Mouse (Mus musculus) neural tube, embryonic 12.5 days (tissue): ENCODE measurements around the gene Cisd1. TPM values are rescaled to one million over a fixed set of nuclear protein-coding genes. Genes with fewer than 3 reads are reported as not detected.
"Not testable (repeated sequence)": the region's sequence is repeated elsewhere in the genome, so short reads cannot be mapped to it uniquely, and the experiment has no call there.

Source experiments
- ATAC-seq: fragments of 200-750 bp; cut with Nextera tagmentation; 2 replicates; pipeline ENCODE4 v1.8.0; 2017; ENCODE audit warnings: low read depth, mild to moderate bottlenecking, moderate TSS enrichment, moderate library complexity; ENCODE audit not compliant: low FRiP score
- H3K27ac ChIP-seq: fragments of 300-500 bp; sonication (generic); 2 replicates; pipeline ENCODE4 v1.5.1; 2016
- H3K27me3 ChIP-seq: fragments of 300-500 bp; sonication (generic); replicated peaks from 2 replicates; pipeline ENCODE4 v1.6.1; 2016; ENCODE audit warnings: mild to moderate bottlenecking
- H3K36me3 ChIP-seq: fragments of 300-500 bp; sonication (generic); 2 replicates; pipeline ENCODE4 v1.6.1; 2016; ENCODE audit warnings: mild to moderate bottlenecking
- H3K4me1 ChIP-seq: fragments of 300-500 bp; sonication (generic); 2 replicates; pipeline ENCODE4 v1.6.1; 2016
- H3K4me2 ChIP-seq: fragments of 300-500 bp; sonication (generic); replicated peaks from 2 replicates; pipeline ENCODE4 v1.6.1; 2016; ENCODE audit warnings: mild to moderate bottlenecking
- H3K4me3 ChIP-seq: fragments of 300-500 bp; sonication (generic); 2 replicates; pipeline ENCODE4 v1.5.1; 2016
- H3K9ac ChIP-seq: fragments of 300-500 bp; sonication (generic); 2 replicates; pipeline ENCODE4 v1.6.1; 2016; ENCODE audit warnings: mild to moderate bottlenecking
- H3K9me3 ChIP-seq: fragments of 300-500 bp; sonication (generic); 2 replicates; pipeline ENCODE4 v1.6.1; 2016; ENCODE audit warnings: mild to moderate bottlenecking
- WGBS: fragments of 180-500 bp; shearing (Covaris S2); methylation state at CpG from one replicate; pipeline ENCODE4 v1.1.7; 2016; 5-methylcytosine and 5-hydroxymethylcytosine counted together
- polyA plus RNA-seq: library from polyadenylated mRNA; unstranded; fragments of >200 nt; fragmentation: Nextera tagmentation; extraction: Ambion mirVana; gene quantifications from 2 replicates; pipeline ENCODE4 v1.2.1, GENCODE M21; 2016

Gene Cisd1
- 163 and 173 TPM in 2 replicates for polyA plus RNA-seq

DNA sequence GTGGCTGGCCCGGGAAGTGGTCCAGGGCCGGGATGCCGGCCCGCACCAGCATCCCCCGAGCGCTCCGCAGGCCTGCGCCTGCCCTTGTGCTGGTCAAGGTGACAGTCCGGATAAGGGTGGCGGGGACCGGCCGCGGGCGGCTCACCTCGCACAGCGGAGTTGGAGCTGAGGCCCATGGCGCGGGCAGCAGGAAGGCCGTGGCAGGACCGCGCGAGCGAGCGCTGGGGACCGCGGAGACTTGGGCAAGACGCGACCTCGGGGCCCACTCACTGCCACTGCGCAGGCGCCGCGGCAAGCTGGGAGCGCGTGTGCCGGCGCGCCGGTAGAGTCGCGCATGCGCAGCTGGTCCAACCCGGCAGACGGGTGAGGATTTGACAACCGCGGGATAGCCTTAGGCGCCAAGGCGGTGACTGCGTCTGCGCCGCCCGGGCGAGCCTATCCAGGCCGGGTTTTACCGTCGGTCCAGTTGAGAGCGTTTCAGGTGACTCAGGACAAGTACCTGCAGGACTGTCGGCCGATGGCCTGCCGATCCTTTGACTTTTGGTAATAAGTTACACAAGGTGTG is at the start of gene Cisd1:
TSS of gene Cisd1 (minus strand) at position 376 of the 565 bp plus-strand sequence.
- peak within 1 kb of the TSS; percentile 66; the same call in 1 of the 2 replicates for H3K27ac ChIP-seq
- H3K4me3 ChIP-seq = peak within 1 kb of the TSS; percentile 86
- H3K4me1 ChIP-seq = peaks cover 17% of the 10 kb centered on the region

DNA sequence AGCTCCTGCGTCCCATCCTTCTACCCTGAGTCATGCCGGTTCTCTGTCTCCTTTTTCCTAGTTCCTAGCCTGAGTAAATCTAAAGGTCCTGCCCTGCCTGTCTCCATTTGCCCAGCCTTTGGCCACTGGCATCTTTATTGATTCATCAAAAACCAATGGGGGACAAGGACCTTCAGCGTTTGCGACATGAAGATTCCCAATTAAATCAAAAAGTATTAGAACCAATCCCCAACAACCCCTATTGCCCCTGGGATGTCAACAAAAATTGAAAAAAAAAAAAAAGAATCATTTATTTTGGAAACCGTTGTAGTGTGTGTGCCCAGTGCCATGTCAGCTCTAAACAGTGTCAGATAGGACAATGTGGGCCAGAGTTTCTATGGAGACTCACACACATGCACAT is 44.6 kb upstream of the Cisd1 start:
- 94% methylated on average over 5 of the region's 5 CpGs for WGBS

More for the DNA sequence above, at the start of gene Cisd1:
- no peaks in the 10 kb centered on the region for H3K27me3 ChIP-seq
- peak; percentile 73 for ATAC-seq
- H3K9me3 ChIP-seq = no peaks in the 10 kb centered on the region
- H3K4me2 ChIP-seq = peak within 1 kb of the TSS; percentile 74
- peak within 1 kb of the TSS; percentile 86 for H3K9ac ChIP-seq
- no peaks in the 10 kb centered on the region for H3K36me3 ChIP-seq
- whole genome bisulfite sequencing = under 1% methylated on average over 59 of the region's 60 CpGs

GRCm38 (mm10) chr10:71384159-71385044 is 39.6 kb upstream of the Cisd1 start:
- Histone ChIP-seq H3K4me1 (no peaks in the 10 kb centered on the region; the same call in 1 of the 2 replicates), H3K27me3 (no peaks in the 10 kb centered on the region), H3K9me3 (no peaks in the 10 kb centered on the region), H3K36me3 (peaks cover 15% of the 10 kb centered on the region; the same call in 1 of the 2 replicates), H3K9ac (no peak overlapping the region), H3K27ac (no peak overlapping the region), H3K4me3 (no peak overlapping the region), H3K4me2 (no peak overlapping the region)
- ATAC-seq = no peak
- 59% methylated on average over 19 of the region's 19 CpGs for WGBS

More for the DNA sequence above, 44.6 kb upstream of the Cisd1 start:
- Histone ChIP-seq H3K4me2 (no peak overlapping the region), H3K27me3 (no peaks in the 10 kb centered on the region), H3K27ac (no peak overlapping the region), H3K9me3 (no peaks in the 10 kb centered on the region; the same call in 1 of the 2 replicates), H3K9ac (no peak overlapping the region), H3K4me3 (no peak overlapping the region), H3K4me1 (no peaks in the 10 kb centered on the region), H3K36me3 (no peaks in the 10 kb centered on the region)
- no peak for ATAC-seq

- H3K9ac ChIP-seq, H3K4me2 ChIP-seq, H3K9me3 ChIP-seq, ATAC-seq, H3K27ac ChIP-seq, H3K4me1 ChIP-seq, H3K27me3 ChIP-seq, H3K4me3 ChIP-seq: not testable (repeated sequence)
- peaks cover 24% of the 10 kb centered on the region for H3K36me3 ChIP-seq
- 83% methylated on average over 6 of the region's 6 CpGs for WGBS
These were observed 38.8 kb upstream of the Cisd1 start for GRCm38 (mm10) chr10:71383552-71383924.

DNA sequence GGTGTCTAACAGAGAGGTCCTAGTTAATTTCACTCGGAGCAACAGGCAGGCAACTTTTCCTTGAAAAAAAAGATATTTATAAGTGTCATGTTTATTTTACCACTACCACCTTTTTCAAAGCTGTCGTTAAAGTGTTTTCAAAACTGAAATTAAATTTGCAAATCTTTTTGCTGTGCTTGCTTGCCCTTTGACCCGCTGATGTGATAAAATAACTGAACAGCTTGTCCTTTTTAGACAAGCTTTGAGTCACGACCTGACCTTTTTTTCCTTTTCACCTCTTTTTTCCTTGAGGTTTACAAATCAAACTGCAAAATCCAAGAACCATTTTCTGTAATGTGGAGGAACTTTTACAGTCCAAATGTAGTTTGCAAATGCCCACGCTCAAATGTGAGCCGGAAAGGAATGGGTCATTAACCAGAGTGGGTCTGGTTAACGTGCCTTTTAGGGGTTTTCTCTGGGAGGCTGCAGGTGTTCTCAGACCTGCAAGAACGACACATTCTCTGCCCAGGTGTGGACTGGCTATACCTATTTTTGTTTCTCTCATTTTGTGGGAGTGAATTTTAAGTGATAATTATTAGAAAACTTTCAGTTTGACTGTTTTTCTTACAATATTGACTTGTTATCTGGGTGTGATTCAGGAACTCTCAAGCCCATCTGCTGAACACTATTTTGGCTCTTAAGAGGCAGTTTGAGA is 38.3 kb upstream of the Cisd1 start:
- WGBS = 73% methylated on average over 8 of the region's 8 CpGs
- Histone ChIP-seq H3K4me3 (no peak overlapping the region), H3K27ac (no peak overlapping the region)

GRCm38 (mm10) chr10:71382109-71382508 is 37.4 kb upstream of the Cisd1 start:
- H3K4me2 ChIP-seq = no peak overlapping the region
- no peaks in the 10 kb centered on the region for H3K9me3 ChIP-seq
- H3K9ac ChIP-seq = no peak overlapping the region
- no peaks in the 10 kb centered on the region for H3K27me3 ChIP-seq
- H3K27ac ChIP-seq = no peak overlapping the region
- no peak for ATAC-seq
- 70% methylated on average over 7 of the region's 7 CpGs for WGBS
- H3K36me3 ChIP-seq = peaks cover 27% of the 10 kb centered on the region
- H3K4me3 ChIP-seq = no peak overlapping the region
- no peaks in the 10 kb centered on the region; the same call in 1 of the 2 replicates for H3K4me1 ChIP-seq

More for the DNA sequence above, 38.3 kb upstream of the Cisd1 start:
- Histone ChIP-seq H3K4me1 (no peaks in the 10 kb centered on the region; the same call in 1 of the 2 replicates), H3K4me2 (no peak overlapping the region), H3K9ac (no peak overlapping the region), H3K9me3 (no peaks in the 10 kb centered on the region), H3K36me3 (peaks cover 25% of the 10 kb centered on the region), H3K27me3 (no peaks in the 10 kb centered on the region)
- ATAC-seq = no peak

GRCm38 (mm10) chr10:71381471-71382033 is 36.8 kb upstream of the Cisd1 start:
- WGBS = 90% methylated on average over 29 of the region's 29 CpGs
- no peaks in the 10 kb centered on the region for H3K9me3 ChIP-seq
- no peak overlapping the region for H3K4me2 ChIP-seq
- H3K4me1 ChIP-seq = no peaks in the 10 kb centered on the region; the same call in 1 of the 2 replicates
- no peaks in the 10 kb centered on the region for H3K27me3 ChIP-seq
- peaks cover 32% of the 10 kb centered on the region for H3K36me3 ChIP-seq
- no peak overlapping the region for H3K9ac ChIP-seq
- H3K4me3 ChIP-seq = no peak overlapping the region
- no peak for ATAC-seq
- no peak overlapping the region for H3K27ac ChIP-seq

DNA sequence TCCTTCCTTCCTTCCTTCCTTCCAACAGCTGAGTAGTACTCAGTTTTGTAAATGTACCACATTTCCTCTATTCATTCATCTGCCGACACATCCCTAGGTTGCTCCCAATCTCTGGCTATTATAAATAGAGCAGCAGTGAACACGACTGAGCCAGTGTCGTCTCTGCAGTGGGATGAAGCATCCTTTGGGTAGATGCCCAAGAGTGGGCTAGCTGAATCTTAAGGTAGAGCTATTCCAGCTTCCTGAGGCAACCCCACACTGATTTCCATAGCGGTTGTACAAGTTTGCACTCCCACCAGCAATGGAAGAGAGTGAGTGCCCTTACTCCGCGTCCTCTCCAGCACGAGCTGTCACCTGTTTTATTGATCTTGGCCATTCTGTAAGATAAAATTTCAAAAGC is 35.7 kb upstream of the Cisd1 start:
- H3K27ac ChIP-seq = no peak overlapping the region
- H3K36me3 ChIP-seq = peaks cover 35% of the 10 kb centered on the region
- no peak overlapping the region for H3K4me2 ChIP-seq
- ATAC-seq = no peak
- H3K4me3 ChIP-seq = no peak overlapping the region
- 99% methylated on average over 7 of the region's 7 CpGs for WGBS
- no peaks in the 10 kb centered on the region for H3K27me3 ChIP-seq
- no peaks in the 10 kb centered on the region; the same call in 1 of the 2 replicates for H3K4me1 ChIP-seq
- H3K9me3 ChIP-seq = no peaks in the 10 kb centered on the region
- H3K9ac ChIP-seq = no peak overlapping the region

DNA sequence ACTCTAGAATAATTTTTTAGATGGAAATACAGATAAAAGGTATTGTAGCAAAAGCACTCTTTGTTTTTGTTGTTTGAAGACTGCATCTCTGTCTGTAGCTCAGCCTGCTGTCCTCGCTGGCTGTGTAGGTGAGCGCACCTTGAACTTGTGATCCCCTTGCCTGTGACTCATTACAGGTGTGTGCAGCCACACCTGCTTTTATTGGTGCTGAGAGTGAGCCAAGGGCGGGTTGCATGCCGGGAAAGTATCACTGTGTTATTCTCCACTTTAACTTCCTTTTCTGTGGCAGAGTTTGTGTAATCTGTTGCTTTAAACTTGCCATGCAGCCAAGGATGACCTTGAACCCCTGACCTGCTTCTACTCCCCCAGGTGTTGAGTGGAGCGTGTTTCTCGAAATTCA is 31.3 kb upstream of the Cisd1 start:
- H3K9me3 ChIP-seq = no peaks in the 10 kb centered on the region
- H3K9ac ChIP-seq = no peak overlapping the region
- WGBS = 92% methylated on average over 6 of the region's 6 CpGs
- H3K4me3 ChIP-seq = no peak overlapping the region
- ATAC-seq = no peak
- peaks cover 39% of the 10 kb centered on the region for H3K36me3 ChIP-seq
- H3K27ac ChIP-seq = no peak overlapping the region
- no peaks in the 10 kb centered on the region for H3K4me1 ChIP-seq
- no peaks in the 10 kb centered on the region for H3K27me3 ChIP-seq
- no peak overlapping the region for H3K4me2 ChIP-seq

DNA sequence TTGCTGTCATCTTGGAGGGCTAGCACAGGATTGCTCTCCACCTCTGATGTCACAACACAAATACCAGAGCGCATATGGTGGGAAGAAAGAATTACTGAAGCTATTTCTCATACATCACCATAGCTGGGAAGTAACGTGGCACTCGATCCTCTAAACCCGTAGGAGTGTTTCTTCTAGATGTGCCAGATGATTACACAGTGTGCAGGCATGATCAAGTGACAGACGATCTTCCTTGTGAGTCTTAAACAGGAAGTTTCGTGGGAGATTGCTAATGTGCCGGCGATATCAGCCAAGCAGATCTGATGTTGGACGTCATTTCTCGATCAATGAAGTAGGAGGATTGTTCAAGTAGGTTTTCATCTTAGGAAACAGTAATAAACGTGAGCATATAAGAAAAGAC is 29.0 kb upstream of the Cisd1 start:
- H3K27me3 ChIP-seq = no peaks in the 10 kb centered on the region
- no peak overlapping the region for H3K4me2 ChIP-seq
- H3K4me3 ChIP-seq = no peak overlapping the region
- peaks cover 20% of the 10 kb centered on the region for H3K36me3 ChIP-seq
- H3K9me3 ChIP-seq = no peaks in the 10 kb centered on the region
- 92% methylated on average over 11 of the region's 11 CpGs for WGBS
- H3K9ac ChIP-seq = no peak overlapping the region
- H3K4me1 ChIP-seq = no peaks in the 10 kb centered on the region
- ATAC-seq = no peak
- no peak overlapping the region for H3K27ac ChIP-seq

DNA sequence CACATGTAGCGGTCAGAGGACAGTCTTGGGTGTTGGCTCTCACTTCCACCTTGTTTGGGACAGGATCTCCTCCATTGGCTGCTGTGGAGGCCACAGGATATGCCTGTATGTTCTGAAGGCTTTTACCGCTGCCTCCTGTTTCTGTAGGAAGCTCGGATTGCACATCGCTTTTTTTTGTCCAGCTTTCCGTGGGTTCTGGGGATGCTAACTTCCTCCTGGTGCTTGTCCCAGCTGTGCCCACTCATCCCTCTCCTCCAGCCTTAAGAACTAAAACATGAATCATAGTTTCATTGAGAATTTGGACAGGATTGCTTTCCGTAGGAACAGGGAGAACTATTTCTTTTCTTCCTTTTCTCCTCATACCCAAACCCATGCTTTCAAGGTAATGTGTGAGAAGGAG is 27.1 kb upstream of the Cisd1 start:
- Histone ChIP-seq H3K27ac (no peak overlapping the region), H3K4me2 (no peak overlapping the region), H3K4me1 (no peaks in the 10 kb centered on the region), H3K36me3 (peaks cover 13% of the 10 kb centered on the region), H3K9ac (no peak overlapping the region), H3K9me3 (no peaks in the 10 kb centered on the region), H3K27me3 (no peaks in the 10 kb centered on the region), H3K4me3 (no peak overlapping the region)
- WGBS = 87% methylated on average over 6 of the region's 6 CpGs
- no peak for ATAC-seq

DNA sequence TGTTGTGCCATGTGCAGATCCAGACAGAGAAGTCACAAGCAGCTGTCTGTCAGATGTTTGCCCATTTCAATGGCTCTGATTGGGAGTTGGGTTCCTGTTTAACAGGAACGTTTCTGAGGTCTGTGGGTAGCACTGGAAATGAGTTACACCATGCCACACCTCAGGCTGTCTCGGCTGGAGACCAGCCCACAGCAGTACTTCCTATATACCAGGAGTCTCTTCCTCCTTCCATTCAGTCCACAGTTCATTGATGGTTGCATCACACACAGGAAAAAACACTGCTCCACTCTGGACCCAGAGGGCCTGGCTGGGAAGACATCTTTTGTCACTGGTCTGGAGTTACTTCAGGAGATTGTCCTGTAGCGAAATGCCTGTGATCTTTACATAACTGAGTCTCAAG is 24.7 kb upstream of the Cisd1 start:
- Histone ChIP-seq H3K9me3 (no peaks in the 10 kb centered on the region), H3K27me3 (no peaks in the 10 kb centered on the region), H3K4me2 (no peak overlapping the region), H3K27ac (no peak overlapping the region), H3K4me3 (no peak overlapping the region), H3K4me1 (no peaks in the 10 kb centered on the region), H3K9ac (no peak overlapping the region), H3K36me3 (peaks cover 14% of the 10 kb centered on the region)
- no peak for ATAC-seq
- WGBS = 89% methylated on average over 3 of the region's 3 CpGs
